Mouse (Mus musculus) embryonic fibroblast, embryonic 13.5 days (primary cell): ENCODE measurements around the gene E2f2. TPM values are rescaled to one million over a fixed set of nuclear protein-coding genes. Genes with fewer than 3 reads are reported as not detected.

Experiments used
- H3K27ac ChIP-seq: 2 replicates; pipeline ENCODE4 v1.5.1; 2012; ENCODE audit warnings: low read length, control low read depth, inconsistent platforms; ENCODE audit not compliant: insufficient read depth
- H3K4me1 ChIP-seq: 2 replicates; pipeline ENCODE4 v1.6.1; 2011; ENCODE audit warnings: low read length; ENCODE audit not compliant: control insufficient read depth, insufficient read depth
- H3K4me3 ChIP-seq: 2 replicates; pipeline ENCODE4 v1.5.1; 2011; ENCODE audit warnings: mild to moderate bottlenecking, control low read depth, low read length; ENCODE audit not compliant: insufficient read depth
- CTCF ChIP-seq: IDR thresholded peaks from 2 replicates; pipeline ENCODE4 v1.5.1; 2011; ENCODE audit warnings: mild to moderate bottlenecking, control low read depth, low read length, moderate library complexity, borderline replicate concordance; ENCODE audit not compliant: insufficient read depth
- POLR2A ChIP-seq: IDR thresholded peaks from 2 replicates; pipeline ENCODE4 v1.6.1; 2011; ENCODE audit warnings: low read depth, mild to moderate bottlenecking, control low read depth, low read length, moderate library complexity
- polyA plus RNA-seq: library from polyadenylated mRNA; stranded (reverse); fragments of >200 nt; gene quantifications from 2 replicates; pipeline ENCODE4 v1.2.4, GENCODE M21; 2011; ENCODE audit warnings: low read depth; ENCODE audit not compliant: missing spikeins, insufficient read length

E2f2 gene
- polyA plus RNA-seq, result 0.78 and 1.1 TPM in 2 replicates

GRCm38 (mm10) chr4:136172011-136172541 lies at the start of gene E2f2:
E2f2 (plus strand) TSS chr4:136172394.
- 0 out of 2 replicates have a peak, but pooled peaks cover 4% of the 10 kb centered on the region for H3K4me1 ChIP-seq
- H3K27ac ChIP-seq, result no peak within 1 kb of the TSS
- TF ChIP-seq POLR2A (peak; percentile 58), CTCF (no peak)
- peak within 1 kb of the TSS; percentile 72 for H3K4me3 ChIP-seq

- Histone ChIP-seq H3K4me3 (no peak overlapping the region), H3K27ac (peak overlapping the region; percentile 98), H3K4me1 (peaks cover 16% of the 10 kb centered on the region)
- TF ChIP-seq POLR2A (peak; percentile 60), CTCF (no peak)
Measured at GRCm38 (mm10) chr4:136123111-136123791, 48.9 kb upstream of the E2f2 start.

- Histone ChIP-seq H3K4me1 (peaks cover 16% of the 10 kb centered on the region), H3K4me3 (no peak overlapping the region), H3K27ac (peak overlapping the region; percentile 92)
- TF ChIP-seq CTCF, result no peak
- no peak for TF ChIP-seq POLR2A
Measured at GRCm38 (mm10) chr4:136123792-136124161, 48.4 kb upstream of the E2f2 start.

- Histone ChIP-seq H3K4me1 (peaks cover 16% of the 10 kb centered on the region), H3K27ac (no peak overlapping the region), H3K4me3 (no peak overlapping the region)
- TF ChIP-seq POLR2A (no peak), CTCF (peak; percentile 6; the same call in 1 of the 2 replicates)
Measured at GRCm38 (mm10) chr4:136124581-136124980, 47.6 kb upstream of the E2f2 start.

DNA sequence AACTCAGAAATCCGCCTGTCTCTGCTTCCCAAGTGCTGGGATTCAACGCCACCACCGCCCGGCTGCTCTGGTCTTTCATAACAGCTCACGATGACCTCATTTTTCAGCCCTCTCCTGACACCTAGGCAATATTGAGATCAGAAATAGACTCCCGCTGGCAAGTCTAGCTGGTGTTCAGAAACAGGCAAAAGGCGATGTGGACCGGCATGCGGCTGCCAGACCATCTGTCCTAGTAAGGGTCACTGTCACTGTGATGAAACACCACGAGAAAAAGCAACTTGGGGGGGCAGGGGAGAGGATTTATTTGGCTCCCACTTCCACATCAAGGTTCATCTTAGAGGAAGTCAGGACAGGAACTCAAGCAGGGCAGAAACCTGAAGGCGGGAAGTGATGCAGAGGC lies 46.7 kb upstream of the E2f2 start:
- TF ChIP-seq POLR2A, result no peak
- no peak for TF ChIP-seq CTCF
- Histone ChIP-seq H3K4me1 (peaks cover 13% of the 10 kb centered on the region), H3K27ac (no peak overlapping the region), H3K4me3 (no peak overlapping the region)

GRCm38 (mm10) chr4:136126019-136126418 lies 46.2 kb upstream of the E2f2 start:
- Histone ChIP-seq H3K27ac (no peak overlapping the region), H3K4me3 (no peak overlapping the region), H3K4me1 (peaks cover 13% of the 10 kb centered on the region)
- TF ChIP-seq POLR2A (no peak), CTCF (no peak)

GRCm38 (mm10) chr4:136127670-136128069 lies 44.5 kb upstream of the E2f2 start:
- Histone ChIP-seq H3K4me3 (no peak overlapping the region), H3K27ac (no peak overlapping the region), H3K4me1 (peaks cover 9% of the 10 kb centered on the region)
- TF ChIP-seq POLR2A (no peak), CTCF (no peak)

- TF ChIP-seq CTCF, result no peak
- TF ChIP-seq POLR2A, result no peak
- Histone ChIP-seq H3K4me1 (peaks cover 11% of the 10 kb centered on the region), H3K27ac (no peak overlapping the region), H3K4me3 (no peak overlapping the region)
Measured at GRCm38 (mm10) chr4:136129842-136130241, 42.4 kb upstream of the E2f2 start.

DNA sequence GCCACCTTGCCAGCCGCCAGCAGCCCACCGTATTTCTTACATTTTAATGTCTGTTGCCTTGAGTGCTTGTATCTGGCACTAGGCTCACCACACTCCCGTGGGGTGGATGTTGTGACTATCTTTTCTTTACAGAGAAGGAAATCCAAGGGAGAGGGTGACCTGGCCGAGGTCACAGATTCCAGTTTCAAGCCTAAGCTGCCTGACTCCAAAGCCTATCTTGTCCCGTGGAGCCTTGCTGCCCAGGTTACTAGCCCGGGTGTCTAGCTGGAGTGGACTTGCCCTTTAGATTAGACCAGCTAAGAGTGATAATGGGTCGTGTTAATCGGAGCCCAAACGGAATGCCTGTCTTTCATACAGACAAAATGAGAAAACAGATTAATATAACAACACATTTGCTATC lies 38.4 kb upstream of the E2f2 start:
- TF ChIP-seq CTCF (no peak), POLR2A (no peak)
- H3K4me1 ChIP-seq, result peaks cover 16% of the 10 kb centered on the region
- H3K27ac ChIP-seq, result peak overlapping the region; percentile 100
- no peak overlapping the region for H3K4me3 ChIP-seq

GRCm38 (mm10) chr4:136134418-136134977 lies 37.7 kb upstream of the E2f2 start:
- TF ChIP-seq CTCF (no peak), POLR2A (peak; percentile 56)
- Histone ChIP-seq H3K4me3 (peak overlapping the region; percentile 2; the same call in 1 of the 2 replicates), H3K4me1 (peaks cover 17% of the 10 kb centered on the region), H3K27ac (peak overlapping the region; percentile 100)
